Mouse (Mus musculus) myocyte (in vitro differentiated cells): ENCODE measurements around the gene Zcchc8.
"Not testable (repeated sequence)": the region's sequence is repeated elsewhere in the genome, so short reads cannot be mapped to it uniquely, and the experiment has no call there.

Experiments
- CEBPB ChIP-seq: IDR thresholded peaks from 2 replicates; pipeline ENCODE4 v1.6.1; 2011; ENCODE audit warnings: mild to moderate bottlenecking, moderate library complexity; ENCODE audit not compliant: poor library complexity, insufficient read depth, severe bottlenecking
- E2F4 ChIP-seq: IDR thresholded peaks from one replicate; pipeline ENCODE4 v1.6.1; 2011; ENCODE audit warnings: mild to moderate bottlenecking, control low read depth, moderate library complexity; ENCODE audit not compliant: insufficient read depth
- MAX ChIP-seq: IDR thresholded peaks from one replicate; pipeline ENCODE4 v1.6.1; 2011; ENCODE audit warnings: low read depth, mild to moderate bottlenecking, control low read depth
- MYOD1 ChIP-seq, 3 experiments: IDR thresholded peaks; one replicate each; pipeline ENCODE4 v1.6.1; 2011; ENCODE audit warnings: control low read depth in 2 of 3, low read depth in 2 of 3, mild to moderate bottlenecking in 2 of 3, moderate library complexity in 1 of 3; ENCODE audit not compliant: insufficient read length in 2 of 3, control insufficient read depth in 1 of 3
- MYOG ChIP-seq, 3 experiments: IDR thresholded peaks; one replicate each; pipeline ENCODE4 v1.6.1; 2011; ENCODE audit warnings: control low read depth in 2 of 3, low read depth in 2 of 3, mild to moderate bottlenecking in 2 of 3; ENCODE audit not compliant: insufficient read length in 2 of 3, control insufficient read depth in 1 of 3, insufficient read depth in 1 of 3
- POLR2A ChIP-seq: IDR thresholded peaks from one replicate; pipeline ENCODE4 v1.6.1; 2011; ENCODE audit warnings: low read depth, mild to moderate bottlenecking, control low read depth, moderate library complexity; ENCODE audit not compliant: insufficient read length
- POLR2AphosphoS2 ChIP-seq: IDR thresholded peaks from one replicate; pipeline ENCODE4 v1.6.1; 2011; ENCODE audit warnings: low read depth, control low read depth; ENCODE audit not compliant: insufficient read length
- REST ChIP-seq: IDR thresholded peaks from one replicate; pipeline ENCODE4 v1.6.1; 2011; ENCODE audit warnings: mild to moderate bottlenecking, control low read depth, moderate library complexity; ENCODE audit not compliant: insufficient read depth, insufficient read length
- TCF12 ChIP-seq: IDR thresholded peaks from one replicate; pipeline ENCODE4 v1.6.1; 2011; ENCODE audit warnings: mild to moderate bottlenecking, control low read depth; ENCODE audit not compliant: poor library complexity, insufficient read depth, severe bottlenecking
- TCF3 ChIP-seq: IDR thresholded peaks from one replicate; pipeline ENCODE4 v1.6.1; 2011; ENCODE audit warnings: low read depth, control low read depth; ENCODE audit not compliant: insufficient read length
- USF1 ChIP-seq: IDR thresholded peaks from one replicate; pipeline ENCODE4 v1.6.1; 2011; ENCODE audit warnings: low read depth, mild to moderate bottlenecking, control low read depth, moderate library complexity

GRCm38 (mm10) chr5:123723816-123724215 is 2.9 kb upstream of the Zcchc8 start:
- TF ChIP-seq POLR2A; MAX; USF1; TCF12; POLR2AphosphoS2; E2F4; CEBPB; MYOD1 (IDR thresholded peaks at IDR 0.05; ENCODE audit: control insufficient read depth in 1 of 3, insufficient read length in 2 of 3, low read depth in 2 of 3); REST; MYOG (IDR thresholded peaks at IDR 0.05; ENCODE audit: control insufficient read depth in 1 of 3, insufficient read depth in 1 of 3, insufficient read length in 2 of 3, low read depth in 2 of 3); TCF3: not testable (repeated sequence)
